In the genomic region with DNA sequence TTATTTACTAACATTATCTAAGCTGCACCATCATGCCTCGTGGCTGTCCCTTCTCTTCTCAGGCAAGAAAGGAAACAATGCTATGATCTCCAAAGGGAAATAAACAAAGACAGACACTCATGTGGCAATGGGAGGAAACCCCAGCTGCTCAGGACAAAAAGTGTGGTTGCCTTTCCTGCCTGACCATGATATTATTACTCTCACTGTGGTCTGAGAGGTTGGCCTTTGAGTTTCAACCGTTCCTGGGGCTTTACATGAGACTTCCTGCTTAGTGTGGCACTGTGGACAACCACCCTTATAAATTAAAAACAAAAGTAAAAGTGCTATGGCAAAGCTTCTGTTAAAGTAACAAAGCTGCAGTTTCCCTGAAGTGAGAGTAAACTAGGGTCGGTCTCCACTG, we compare ENCODE assay signal across 25 mouse cellular contexts. TPM values are rescaled to one million over a fixed set of nuclear protein-coding genes. Genes with fewer than 3 reads are reported as not detected.
DNase-seq lines count a peak whose midpoint lies in the region; ATAC-seq lines count a peak whose summit lies in the region.
"Had no signal": no experiment of that assay in that cellular context is flagged by ENCODE, and none has a peak within 500 bp of the region (broad histone marks: within the 10 kb centered on the region; RNA-seq: fewer than 3 reads in every experiment).

No protein-coding gene starts in this region.

- peak; percentile 93 for DNase-seq in 416B (ENCODE audit: low read depth)
- peak; percentile 16 for DNase-seq in splenic B cell, adult 2 months (ENCODE audit: low read depth, low spot score)
- no peak for DNase-seq in kidney, adult 8-10 months
- DNase-seq in thymus, postnatal 10 days (ENCODE audit: low spot score in 2 of 2) = no peak
- DNase-seq: adrenal gland, adult 8-10 months; adrenal gland, postnatal 25 days; cerebellum, adult 11-12 months; cerebellum, adult 8-10 months; cerebellum, postnatal 10 days; forebrain, postnatal 0 days; gastrocnemius, postnatal 25 days; heart, adult 2 months; heart, postnatal 14 days; heart, postnatal 4 days had no signal

- peak overlapping the region; percentile 79 for H3K4me3 ChIP-seq in megakaryocyte, embryonic 14.5 days (replicated peaks)
- H3K4me3 ChIP-seq: embryonic facial prominence, embryonic 12.5 days; embryonic facial prominence, embryonic 15.5 days; heart, adult 2 months; heart, embryonic 10.5 days; heart, embryonic 13.5 days; hindbrain, embryonic 12.5 days; hindbrain, embryonic 15.5 days had no signal

- no peaks in the 10 kb centered on the region for H3K27me3 ChIP-seq in megakaryocyte, embryonic 14.5 days (replicated peaks)
- no peaks in the 10 kb centered on the region for H3K27me3 ChIP-seq in splenic B cell, adult 2 months (ENCODE audit: control insufficient read depth, insufficient read depth, low read length, poor library complexity, severe bottlenecking)
- H3K27me3 ChIP-seq: embryonic facial prominence, embryonic 12.5 days; heart, embryonic 13.5 days; hindbrain, embryonic 12.5 days; hindbrain, embryonic 15.5 days had no signal

- no peaks in the 10 kb centered on the region for H3K9me3 ChIP-seq in megakaryocyte, embryonic 14.5 days
- H3K9me3 ChIP-seq: embryonic facial prominence, embryonic 12.5 days; embryonic facial prominence, embryonic 15.5 days; heart, embryonic 10.5 days; heart, embryonic 13.5 days; hindbrain, embryonic 12.5 days; hindbrain, embryonic 15.5 days had no signal

- H3K36me3 ChIP-seq in megakaryocyte, embryonic 14.5 days (replicated peaks; ENCODE audit: low read length) = peaks cover 64% of the 10 kb centered on the region
- H3K36me3 ChIP-seq in splenic B cell, adult 2 months (ENCODE audit: control insufficient read depth, insufficient read depth, low read length, poor library complexity, severe bottlenecking) = peaks cover 7% of the 10 kb centered on the region
- H3K36me3 ChIP-seq: embryonic facial prominence, embryonic 12.5 days; embryonic facial prominence, embryonic 15.5 days; heart, embryonic 10.5 days; heart, embryonic 13.5 days; hindbrain, embryonic 12.5 days; hindbrain, embryonic 15.5 days had no signal

- peak; percentile 87 for ATAC-seq in granulocyte monocyte progenitor cell, adult 5-6 weeks (replicated peaks; ENCODE audit: poor library complexity, severe bottlenecking)
- no peak for ATAC-seq in CD4-positive, CD25-positive, alpha-beta regulatory T cell, adult 4 months
- ATAC-seq: activated CD4-positive, CD25-positive, alpha-beta regulatory T cell, adult 4 months; forebrain, embryonic 14.5 days; forebrain, postnatal 0 days had no signal

- H3K4me1 ChIP-seq in megakaryocyte, embryonic 14.5 days = peaks cover 64% of the 10 kb centered on the region
- H3K4me1 ChIP-seq: embryonic facial prominence, embryonic 12.5 days; embryonic facial prominence, embryonic 15.5 days; hindbrain, embryonic 12.5 days; hindbrain, embryonic 15.5 days had no signal

RNA-seq across cellular contexts. Expression of gene Wdfy4, which starts 27.0 kb away (rescaled TPM):
- 84.9 and 95.4 TPM in 2 replicates for total RNA-seq in granulocyte monocyte progenitor cell, adult 5-6 weeks (2014; fragmentation: Nextera tagmentation)
- total RNA-seq in granulocyte monocyte progenitor cell, adult 5-6 weeks (2017) = 52.9 and 61.4 TPM in 2 replicates
- 4.5 and 6.3 TPM in 2 replicates for polyA plus RNA-seq in megakaryocyte, embryonic 14.5 days (2012; ENCODE audit: insufficient read depth, low replicate concordance)
- 1 to 10 TPM in 1 of 2 experiments, not detected in 1; 2.1 TPM for polyA plus RNA-seq in CD4-positive, CD25-positive, alpha-beta regulatory T cell, adult 4 months (2017; shearing (Covaris generic))

RNA-seq across cellular contexts. Expression of gene Arhgap22, which starts 55.6 kb away (rescaled TPM):
- 0.47 TPM in 1 of 2 replicates, not detected in the other for total RNA-seq in granulocyte monocyte progenitor cell, adult 5-6 weeks (2014; fragmentation: Nextera tagmentation)
- 1.3 TPM in 1 of 2 replicates, not detected in the other for total RNA-seq in granulocyte monocyte progenitor cell, adult 5-6 weeks (2017)
- polyA plus RNA-seq in megakaryocyte, embryonic 14.5 days (2012; ENCODE audit: insufficient read depth, low replicate concordance) = 1.5 and 6.5 TPM in 2 replicates
- not detected for polyA plus RNA-seq in CD4-positive, CD25-positive, alpha-beta regulatory T cell, adult 4 months (2017; shearing (Covaris generic))

Comparison
In these comparisons a context has a peak if more than half of its experiments do, and no peak if none do; other contexts are left out.
1. DNase-seq: peak in 416B (single experiment) and splenic B cell, adult 2 months (single experiment); none in kidney, adult 8-10 months (0 of 2) and thymus, postnatal 10 days (0 of 2).